Mouse (Mus musculus) small intestine, adult 2 months (tissue): Measurements from ENCODE around the gene Dbndd2.

Experiments
- CTCF ChIP-seq: fragments of 200-500 bp; IDR thresholded peaks from 2 replicates; pipeline ENCODE4 v1.5.1; 2012; ENCODE audit warnings: low read depth, mild to moderate bottlenecking, control low read depth, inconsistent platforms, low read length, moderate library complexity, mixed read lengths; ENCODE audit not compliant: insufficient replicate concordance, insufficient read length; ENCODE audit errors: extremely low read depth
- POLR2A ChIP-seq: fragments of 200-500 bp; IDR thresholded peaks from 2 replicates; pipeline ENCODE4 v1.6.1; 2012; ENCODE audit warnings: low read depth, mild to moderate bottlenecking, control low read depth, inconsistent platforms, low read length, moderate library complexity

GRCm38 (mm10) chr2:164522280-164522679 lies 36.4 kb downstream of the Dbndd2 start:
- TF ChIP-seq CTCF, result no peak
- TF ChIP-seq POLR2A, result no peak
